Mouse (Mus musculus) left cerebral cortex, adult 18-20 months (tissue): ENCODE data around the gene Sf3a2. TPM values are rescaled to one million over a fixed set of nuclear protein-coding genes. Genes with fewer than 3 reads are reported as not detected.
A peak's percentile ranks its signal among the peaks of the same experiment; 100 is the strongest.

ENCODE experiments used
- DNase-seq, 2 experiments: peaks; one replicate each; pipeline ENCODE4 v3.0.0; 2021 to 2022; ENCODE audit warnings: low spot score in 2 of 2, mixed read lengths in 1 of 2
- microRNA-seq, 2 experiments: library from miRNA; unstranded; fragments of <30 nt; microRNA quantifications; one replicate each; pipeline ENCODE4 v1.2.0; 2021
- total RNA-seq, 2 experiments: library from RNA; stranded (reverse); gene quantifications; 2 replicates each; pipeline ENCODE4 v1.2.3; 2021

Gene Sf3a2
- total RNA-seq, 2 experiments from 2014 or later = 46.8 to 53.3 TPM

- peak; percentile 56 to 72 for DNase-seq
Observed at GRCm38 (mm10) chr10:80843931-80844547, 46.0 kb downstream of the Sf3a2 start, which contains the start of gene Lingo3. Gene Lingo3, minus strand, starts transcription at chr10:80844039.

DNA sequence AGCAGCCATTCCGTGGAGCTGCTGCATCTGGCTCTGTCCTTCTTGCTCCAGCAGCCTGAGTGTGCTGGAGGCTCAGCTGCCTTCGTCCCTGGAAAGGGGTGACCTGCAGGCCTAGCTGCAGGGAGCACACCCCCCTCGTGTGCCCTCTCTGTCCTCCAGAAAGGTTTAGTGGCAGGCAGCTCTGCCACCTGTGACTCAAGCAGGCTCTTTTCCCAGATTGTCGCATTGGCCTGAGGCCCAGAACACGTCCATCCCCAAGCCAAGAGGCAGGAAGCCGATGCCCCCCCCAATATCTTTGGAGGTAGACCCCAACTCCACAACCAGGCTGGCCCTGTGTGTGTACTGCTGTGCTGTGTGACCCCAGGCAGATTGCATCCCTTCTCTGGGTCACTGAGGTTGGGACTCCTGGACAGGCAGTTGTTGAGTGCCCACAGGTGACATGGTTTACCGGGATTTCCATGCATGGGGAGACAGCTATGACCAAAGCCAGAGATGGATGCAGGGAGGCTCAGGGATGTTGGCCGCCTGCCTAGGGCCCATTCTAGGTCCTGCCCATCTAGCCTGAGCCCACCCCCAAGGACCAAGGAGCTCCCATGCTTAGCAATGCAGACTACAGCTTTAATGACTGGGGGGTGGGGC is 47.2 kb downstream of the Sf3a2 start:
- no peak for DNase-seq

GRCm38 (mm10) chr10:80845732-80846131 is 47.7 kb downstream of the Sf3a2 start:
- DNase-seq = peak; percentile 56 to 75

DNA sequence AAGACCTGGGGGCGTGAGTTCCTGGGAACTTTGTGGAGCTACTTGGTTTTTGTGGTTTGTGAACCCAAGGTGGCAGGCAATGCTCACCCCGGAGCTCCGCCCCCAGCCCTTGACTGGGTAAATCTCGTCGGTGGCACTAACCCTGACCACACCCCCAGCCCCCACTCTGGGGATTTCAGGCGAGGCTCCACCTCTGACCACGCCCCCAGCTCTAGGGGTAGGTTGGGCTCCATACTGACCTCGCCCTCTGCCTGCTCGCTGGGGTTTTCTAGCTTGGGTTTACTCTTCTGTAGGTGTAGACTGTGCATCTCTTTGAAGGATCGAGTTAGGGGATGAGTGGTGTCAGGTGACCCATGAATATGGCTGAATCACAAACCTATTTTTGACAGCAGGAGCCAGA is 50.6 kb downstream of the Sf3a2 start:
- DNase-seq = no peak

Small RNA genes within 50 kb of the gene (microRNA-seq; reads per million reads assigned to microRNA genes)
- 4.7 to 6.7 reads per million in 2 experiments for gene Mir1982

Other genes starting within 250 kb of the Sf3a2 start
- gene Rexo1, start 236.6 kb upstream of the Sf3a2 start, total RNA-seq = 10 to 100 TPM; 41.4 to 42.3 TPM
- 10 to 100 TPM; 54.8 to 68.7 TPM for gene Klf16, start 220.9 kb upstream of the Sf3a2 start, total RNA-seq
- 100 to 1,000 TPM; 179 to 185 TPM for gene Abhd17a, start 207.9 kb upstream of the Sf3a2 start, total RNA-seq
- 10 to 100 TPM; 49.1 to 50.5 TPM for gene Scamp4, start 195.3 kb upstream of the Sf3a2 start, total RNA-seq
- 1 to 10 TPM; 2.3 to 6.4 TPM for gene Adat3, start 195.3 kb upstream of the Sf3a2 start, total RNA-seq
- 1 to 10 TPM; 3.5 to 3.7 TPM for gene Gm49322, start 192.2 kb upstream of the Sf3a2 start, total RNA-seq
- gene Csnk1g2, start 175.4 kb upstream of the Sf3a2 start, total RNA-seq = 100 to 1,000 TPM; 253 to 267 TPM
- gene Btbd2, start 141.1 kb upstream of the Sf3a2 start, total RNA-seq = 10 to 100 TPM; 87.6 to 93.8 TPM
- 10 to 100 TPM; 43.3 to 47.7 TPM for gene Mknk2, start 120.1 kb upstream of the Sf3a2 start, total RNA-seq
- 10 to 100 TPM; 17.1 to 17.2 TPM for gene Mob3a, start 96.2 kb upstream of the Sf3a2 start, total RNA-seq
- 10 to 100 TPM; 42.6 to 45.2 TPM for gene Izumo4, start 96.0 kb upstream of the Sf3a2 start, total RNA-seq
- gene Ap3d1, start 55.9 kb upstream of the Sf3a2 start, total RNA-seq = 100 to 1,000 TPM; 140 to 153 TPM
- 10 to 100 TPM; 43.0 to 44.4 TPM for gene Dot1l, start 43.0 kb upstream of the Sf3a2 start, total RNA-seq
- 10 to 100 TPM; 66.1 to 77.7 TPM for gene Plekhj1, start 428 bp downstream of the Sf3a2 start, total RNA-seq
- 1 to 10 TPM; 2.4 to 2.9 TPM for gene Amh, start 7.0 kb downstream of the Sf3a2 start, total RNA-seq
- 1 to 10 TPM; 6.6 to 8.0 TPM for gene Jsrp1, start 15.3 kb downstream of the Sf3a2 start, total RNA-seq
- 100 to 1,000 TPM; 517 to 561 TPM for gene Oaz1, start 28.5 kb downstream of the Sf3a2 start, total RNA-seq
- gene Lingo3, start 45.8 kb downstream of the Sf3a2 start, total RNA-seq = 10 to 100 TPM; 35.4 to 45.0 TPM
- gene Lsm7, start 57.0 kb downstream of the Sf3a2 start, total RNA-seq = 10 to 100 TPM; 34.8 to 48.8 TPM
- 10 to 100 TPM; 45.6 to 53.7 TPM for gene Sppl2b, start 57.1 kb downstream of the Sf3a2 start, total RNA-seq
- gene Tmprss9, start 73.7 kb downstream of the Sf3a2 start, total RNA-seq = under 1 TPM; 0.12 to 0.26 TPM
- gene Timm13, start 102.8 kb downstream of the Sf3a2 start, total RNA-seq = 100 to 1,000 TPM; 131 to 136 TPM
- gene Lmnb2, start 120.0 kb downstream of the Sf3a2 start, total RNA-seq = 10 to 100 TPM; 20.0 to 20.1 TPM
- gene Gadd45b, start 131.9 kb downstream of the Sf3a2 start, total RNA-seq = 10 to 100 TPM; 25.1 to 38.3 TPM
- gene Gng7, start 216.7 kb downstream of the Sf3a2 start, total RNA-seq = 100 to 1,000 TPM; 107 to 137 TPM
- 100 to 1,000 TPM; 104 to 113 TPM for gene Diras1, start 227.5 kb downstream of the Sf3a2 start, total RNA-seq
- gene Slc39a3, start 239.2 kb downstream of the Sf3a2 start, total RNA-seq = 10 to 100 TPM; 56.9 to 60.1 TPM